Mouse (Mus musculus) liver, adult (tissue): Measurements from ENCODE around the gene Trim2.

Source experiments
- GATA4 ChIP-seq: IDR thresholded peaks from 2 replicates; pipeline ENCODE4 v1.6.1; 2014; ENCODE audit warnings: mild to moderate bottlenecking, low read length; ENCODE audit not compliant: insufficient replicate concordance

Trim2 gene

GRCm38 (mm10) chr3:84190513-84191061 lies 116.1 kb downstream of the Trim2 start:
- TF ChIP-seq GATA4, result no peak

- TF ChIP-seq GATA4, result no peak
These were observed 117.0 kb downstream of the Trim2 start for GRCm38 (mm10) chr3:84189629-84190173.

GRCm38 (mm10) chr3:84181717-84182116 lies 125.0 kb downstream of the Trim2 start:
- no peak for TF ChIP-seq GATA4

- no peak for TF ChIP-seq GATA4
These were observed 125.6 kb downstream of the Trim2 start for GRCm38 (mm10) chr3:84181102-84181501.

GRCm38 (mm10) chr3:84180304-84180703 lies 126.4 kb downstream of the Trim2 start:
- TF ChIP-seq GATA4, result no peak

GRCm38 (mm10) chr3:84177834-84178233 lies 128.8 kb downstream of the Trim2 start:
- TF ChIP-seq GATA4, result no peak

- no peak for TF ChIP-seq GATA4
These were observed 131.1 kb downstream of the Trim2 start for GRCm38 (mm10) chr3:84175337-84176315.

DNA sequence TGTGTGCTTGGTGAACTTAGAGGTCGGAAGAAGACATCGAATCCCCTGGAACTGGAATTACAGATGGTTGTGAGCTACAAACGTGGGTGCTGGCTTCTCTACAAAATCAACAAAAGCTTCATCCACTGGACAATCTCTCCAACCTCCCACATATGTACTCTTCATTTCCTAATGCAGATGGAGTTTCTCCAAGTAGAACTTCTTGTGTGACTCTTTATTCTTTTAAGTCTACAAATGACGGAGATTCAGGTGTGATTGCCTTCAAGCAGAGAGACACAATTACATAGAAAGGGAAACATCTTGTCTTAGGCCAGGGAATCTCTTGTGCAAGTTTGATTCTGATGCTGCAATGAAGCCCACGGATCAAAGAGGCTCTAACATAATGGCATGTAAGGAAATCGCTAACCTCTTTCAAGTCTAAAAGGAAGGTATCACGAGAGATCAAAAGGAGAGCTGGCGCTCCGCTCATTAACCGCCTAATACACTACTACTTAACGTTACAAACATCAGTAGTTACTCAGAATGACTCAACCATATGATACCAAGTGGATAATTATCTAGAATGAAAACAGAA lies 133.0 kb downstream of the Trim2 start, which contains the start of gene Gm6525:
Gene Gm6525 (plus strand): TSS at position 524 of the 574 bp plus-strand sequence.
- TF ChIP-seq GATA4, result no peak

GRCm38 (mm10) chr3:84172406-84172805 lies 134.3 kb downstream of the Trim2 start:
- no peak for TF ChIP-seq GATA4

- TF ChIP-seq GATA4, result no peak
These were observed 137.2 kb downstream of the Trim2 start for GRCm38 (mm10) chr3:84169393-84170005.

DNA sequence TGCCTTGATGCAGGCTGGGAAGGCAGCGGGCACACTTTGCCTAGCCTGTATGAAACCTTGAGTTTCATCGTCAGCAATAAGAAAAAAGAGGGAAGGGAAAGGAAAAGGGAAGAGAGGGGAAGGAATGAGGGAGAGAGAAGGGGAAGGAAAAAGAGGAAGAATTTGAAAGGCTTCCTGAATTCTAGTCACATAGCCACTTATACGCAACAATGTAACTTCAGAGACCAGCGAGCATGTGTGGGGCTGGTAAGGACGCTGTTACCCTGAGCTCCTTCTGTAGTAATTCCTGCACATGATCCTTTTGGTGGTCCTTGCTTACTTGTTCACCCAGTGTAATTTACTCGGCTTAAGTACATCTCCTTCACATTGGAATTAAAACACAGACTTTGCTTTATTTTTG lies 137.7 kb downstream of the Trim2 start:
- no peak for TF ChIP-seq GATA4

GRCm38 (mm10) chr3:84166073-84166472 lies 140.6 kb downstream of the Trim2 start:
- no peak for TF ChIP-seq GATA4

DNA sequence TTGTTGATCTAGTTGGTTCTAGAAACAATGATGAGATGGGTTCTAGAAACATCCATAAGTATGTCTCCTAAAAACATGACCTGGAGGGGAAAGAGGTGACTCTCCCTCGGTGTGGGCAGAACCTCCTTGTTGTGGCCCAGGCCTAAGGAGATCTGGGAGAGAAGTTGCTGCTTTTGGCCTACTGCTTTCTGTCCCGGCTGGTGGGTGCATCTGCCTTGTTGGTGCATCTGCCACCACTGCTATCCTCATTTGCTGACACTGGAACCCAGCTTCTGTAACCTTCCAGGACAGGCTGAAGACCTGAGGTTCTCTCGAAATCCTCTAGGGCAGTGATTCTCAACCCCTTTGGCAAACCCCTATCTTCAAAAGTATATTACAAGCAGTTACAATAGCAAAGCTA lies 141.3 kb downstream of the Trim2 start:
- no peak for TF ChIP-seq GATA4

DNA sequence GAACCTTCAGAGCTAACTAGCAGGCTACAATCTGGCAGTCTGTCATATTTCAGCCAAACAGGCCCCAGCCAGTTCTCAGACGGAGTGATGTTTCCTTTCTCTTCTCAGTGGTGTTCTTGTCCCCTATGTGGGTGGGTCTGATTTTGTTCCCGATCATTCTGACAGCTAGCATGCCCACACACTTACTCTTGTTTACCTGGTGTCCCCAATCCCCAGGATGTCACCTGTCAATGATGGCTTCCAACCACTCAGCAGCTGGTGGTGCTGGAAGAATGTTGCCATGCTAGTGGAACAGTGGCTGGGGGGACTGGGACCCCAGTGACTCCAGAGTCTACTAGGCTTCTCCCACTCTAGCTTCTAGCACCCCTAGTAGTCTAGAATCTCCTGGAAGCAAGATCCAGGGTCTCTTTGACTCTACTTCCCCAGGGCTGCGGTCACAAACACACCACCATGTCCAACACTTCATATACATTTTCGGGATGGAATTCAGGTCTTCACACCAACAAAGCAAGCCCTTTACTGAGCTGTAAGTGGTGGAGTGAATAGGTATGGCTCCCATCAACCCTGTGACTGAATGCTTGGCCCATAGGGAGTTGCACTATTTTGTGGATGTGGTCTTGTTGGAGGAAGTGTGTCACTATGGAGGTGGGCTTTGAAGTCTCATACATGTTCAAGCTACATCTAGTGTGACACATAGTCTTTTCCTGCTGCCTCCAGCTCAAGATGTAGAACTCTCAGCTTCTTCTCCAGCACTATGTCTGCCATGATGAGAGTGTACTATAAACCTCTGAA lies 148.9 kb downstream of the Trim2 start:
- no peak for TF ChIP-seq GATA4
